Mouse (Mus musculus): ENCODE measurements around the gene Lig3.

DNA sequence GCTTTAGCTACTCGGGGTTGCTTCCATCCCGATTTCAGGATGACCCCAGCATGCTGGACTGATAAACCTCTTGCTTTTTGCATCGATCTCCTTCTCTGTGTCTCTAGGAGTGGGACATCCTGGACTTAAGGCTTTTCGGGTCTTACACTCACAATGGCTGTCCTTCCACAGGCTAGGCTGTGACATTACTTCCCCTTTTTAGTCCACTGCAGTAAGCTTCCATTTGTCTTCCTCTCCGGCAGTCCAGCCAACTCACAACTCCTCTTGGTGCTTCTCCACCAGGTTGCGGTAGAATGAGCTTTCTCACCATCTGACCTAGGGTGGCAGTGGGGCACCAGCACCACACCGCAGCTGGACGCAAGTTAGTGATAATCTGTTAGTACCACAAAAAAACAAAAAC, 53.0 kb downstream of the Lig3 start:
- TF ChIP-seq EP300 (IDR thresholded peaks at IDR 0.05; ENCODE audit: low read depth) (no peak), CTCF (IDR thresholded peaks at IDR 0.05; ENCODE audit: low read depth) (no peak)

Measured in liver, embryonic 14.5 days (tissue).